Mouse (Mus musculus): Measurements from ENCODE around the gene Sult1a1. TPM values are rescaled to one million over a fixed set of nuclear protein-coding genes. Genes with fewer than 3 reads are reported as not detected.

Sult1a1 gene
- polyA plus RNA-seq, 1 experiment from 2014 or later = 1.4 TPM

DNA sequence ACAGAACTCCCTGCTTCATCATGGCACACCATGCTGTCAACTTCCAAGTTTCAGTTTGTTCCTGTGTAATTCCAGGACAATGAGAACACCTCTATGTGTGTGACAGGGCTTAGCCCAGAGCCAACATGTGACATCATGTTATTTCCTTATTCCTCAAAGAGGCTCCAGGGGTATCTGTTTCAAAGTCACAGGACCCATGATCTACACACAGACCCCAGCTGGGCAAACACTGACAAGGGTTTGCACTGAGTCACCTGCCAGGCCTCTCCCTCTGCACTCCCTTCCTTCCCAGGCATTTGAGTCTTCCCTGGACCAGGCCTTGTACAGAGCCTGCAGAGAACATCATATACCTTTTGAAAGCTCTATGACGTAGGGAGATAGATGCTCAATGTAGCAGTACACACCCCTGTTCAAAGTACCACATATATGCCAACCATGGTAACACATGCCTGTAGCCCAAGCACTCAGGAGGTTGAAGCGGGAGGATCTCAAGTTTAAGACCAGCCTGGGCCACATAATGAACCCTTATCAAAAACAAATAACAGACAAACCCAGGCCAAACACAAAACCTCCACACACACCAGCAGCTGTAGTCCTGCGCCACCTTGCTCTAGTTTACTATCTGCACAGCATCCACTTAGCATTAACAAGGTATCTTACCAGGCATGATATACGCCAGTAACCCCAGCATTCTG, 45.3 kb downstream of the Sult1a1 start, which contains the start of gene Nupr1:
TSS of gene Nupr1 (minus strand) at position 38 of the 695 bp plus-strand sequence.
- Histone ChIP-seq H3K27ac (replicated peaks) (no peak within 1 kb of the TSS), H3K27me3 (no peaks in the 10 kb centered on the region; the same call in 1 of the 2 replicates), H3K9me3 (no peaks in the 10 kb centered on the region), H3K4me1 (replicated peaks) (no peaks in the 10 kb centered on the region), H3K36me3 (no peaks in the 10 kb centered on the region), H3K9ac (no peak within 1 kb of the TSS), H3K4me2 (no peak within 1 kb of the TSS), H3K4me3 (no peak within 1 kb of the TSS)
- ATAC-seq (ENCODE audit: low read depth) = no peak
- 93% methylated on average over 4 of the region's 4 CpGs for WGBS

DNA sequence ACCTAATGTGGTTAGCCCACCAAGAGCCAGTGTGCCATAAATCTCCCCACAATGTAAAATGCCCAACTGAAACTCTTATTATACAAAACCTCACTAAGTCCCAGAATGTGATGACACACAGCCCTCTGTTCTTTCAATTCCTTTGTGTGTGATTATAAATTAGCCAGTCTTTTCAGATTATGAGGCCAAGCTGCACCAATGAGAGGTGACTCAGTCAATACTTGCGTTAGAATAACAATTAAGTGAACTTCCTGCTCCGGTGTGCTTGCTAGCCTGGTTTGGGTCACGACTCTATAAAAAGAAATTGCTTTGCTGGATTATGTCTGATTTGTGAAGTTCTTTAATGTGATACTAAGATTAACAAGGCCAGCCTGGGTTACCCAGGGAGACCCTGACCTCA, 46.3 kb downstream of the Sult1a1 start:
- H3K4me1 ChIP-seq (replicated peaks) = no peaks in the 10 kb centered on the region; the same call in 1 of the 2 replicates
- H3K27me3 ChIP-seq = no peaks in the 10 kb centered on the region
- H3K9ac ChIP-seq = no peak overlapping the region
- H3K9me3 ChIP-seq = no peaks in the 10 kb centered on the region
- ATAC-seq (ENCODE audit: low read depth) = no peak
- H3K4me3 ChIP-seq = no peak overlapping the region
- H3K4me2 ChIP-seq = no peak overlapping the region
- WGBS = 14% methylated on average over 3 of the region's 3 CpGs
- no peaks in the 10 kb centered on the region for H3K36me3 ChIP-seq
- no peak overlapping the region for H3K27ac ChIP-seq (replicated peaks)

DNA sequence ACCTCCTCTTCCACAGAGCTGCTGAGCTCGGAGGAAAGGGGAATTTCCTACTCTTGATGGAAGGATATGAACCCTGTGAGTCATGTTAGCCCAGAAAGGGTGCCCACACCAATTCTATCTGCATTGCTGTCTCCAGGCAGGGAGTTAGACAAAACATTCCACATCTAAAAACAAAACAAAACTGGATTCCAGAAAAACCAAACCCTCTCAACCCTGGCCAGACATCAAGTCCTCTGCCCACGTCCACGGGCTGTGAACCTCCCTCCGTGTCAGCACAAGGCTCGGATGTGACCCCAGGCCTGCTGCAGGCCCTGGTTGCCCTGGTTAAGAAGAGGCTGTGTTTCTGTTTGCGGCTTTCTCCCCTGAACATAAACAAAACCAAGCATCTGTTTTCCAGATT, 48.1 kb downstream of the Sult1a1 start:
- no peak overlapping the region for H3K4me3 ChIP-seq
- H3K9ac ChIP-seq = no peak overlapping the region
- no peaks in the 10 kb centered on the region for H3K36me3 ChIP-seq
- peaks cover 1% of the 10 kb centered on the region for H3K4me1 ChIP-seq (replicated peaks)
- H3K4me2 ChIP-seq = no peak overlapping the region
- H3K9me3 ChIP-seq = no peaks in the 10 kb centered on the region
- no peak overlapping the region for H3K27ac ChIP-seq (replicated peaks)
- H3K27me3 ChIP-seq = no peaks in the 10 kb centered on the region
- 69% methylated on average over 6 of the region's 6 CpGs for WGBS
- ATAC-seq (ENCODE audit: low read depth) = no peak

DNA sequence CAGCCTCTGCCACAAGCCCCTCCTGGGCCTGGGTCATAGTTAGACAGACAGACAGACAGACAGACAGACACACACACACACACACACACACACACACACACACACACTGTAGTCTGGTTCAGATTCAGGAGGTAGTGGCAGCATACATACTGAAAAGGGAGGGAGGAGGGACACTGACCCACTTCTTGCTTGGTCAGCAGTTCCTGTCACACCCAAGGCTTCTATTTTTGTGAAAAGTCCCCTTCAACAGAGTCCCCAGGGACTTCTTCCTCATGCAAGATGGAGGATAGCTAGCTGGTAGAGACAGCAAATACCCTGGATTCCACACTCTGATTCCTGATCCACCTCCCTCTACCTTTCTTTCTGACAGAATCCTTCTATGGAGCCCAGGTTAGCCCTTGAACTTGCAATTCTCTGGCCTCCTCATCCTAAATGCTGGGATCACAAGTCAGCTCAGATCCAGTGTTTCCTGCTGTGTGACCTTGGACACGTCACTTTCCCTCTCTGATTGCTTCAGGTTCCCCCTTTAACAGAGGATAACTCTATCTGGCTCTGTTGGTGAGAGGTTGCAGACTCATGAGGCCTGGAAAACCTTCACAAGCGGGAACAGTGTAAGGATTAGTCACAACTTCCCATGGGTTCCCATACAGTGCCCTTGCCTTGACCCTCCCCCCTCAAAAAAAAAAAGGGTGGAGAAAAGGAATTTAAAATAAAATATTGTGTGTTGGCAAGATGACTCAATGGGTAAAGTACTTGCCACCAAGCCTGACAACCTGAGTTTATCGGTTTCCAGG, 50.2 kb downstream of the Sult1a1 start:
- WGBS = 83% methylated on average over 3 of the region's 3 CpGs
- Histone ChIP-seq H3K27me3 (no peaks in the 10 kb centered on the region), H3K9ac (no peak overlapping the region), H3K4me3 (no peak overlapping the region), H3K27ac (replicated peaks) (no peak overlapping the region), H3K9me3 (no peaks in the 10 kb centered on the region), H3K4me1 (replicated peaks) (peaks cover 5% of the 10 kb centered on the region), H3K36me3 (no peaks in the 10 kb centered on the region), H3K4me2 (no peak overlapping the region)
- no peak for ATAC-seq (ENCODE audit: low read depth)

DNA sequence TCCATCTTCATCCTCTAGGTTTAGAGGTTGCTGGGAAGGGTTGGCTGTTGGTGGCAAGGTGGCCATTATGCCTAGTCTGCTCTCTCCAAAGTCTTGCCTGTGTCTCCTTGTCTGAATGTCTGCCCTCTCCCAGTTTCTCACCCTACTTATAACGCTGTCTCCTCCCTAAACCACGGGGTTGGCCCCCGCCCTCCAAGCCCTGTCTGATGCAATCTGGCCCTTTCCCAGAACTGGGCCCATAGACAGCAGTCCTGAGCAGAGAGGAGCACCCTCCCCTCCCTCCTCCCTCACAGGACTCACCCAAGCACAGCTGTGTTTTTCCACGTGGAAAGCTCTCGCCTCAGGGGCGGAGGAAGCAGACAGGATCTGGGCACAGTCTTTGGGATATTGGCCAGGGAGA, 50.9 kb downstream of the Sult1a1 start:
- no peak for ATAC-seq (ENCODE audit: low read depth)
- H3K27ac ChIP-seq (replicated peaks) = no peak overlapping the region

DNA sequence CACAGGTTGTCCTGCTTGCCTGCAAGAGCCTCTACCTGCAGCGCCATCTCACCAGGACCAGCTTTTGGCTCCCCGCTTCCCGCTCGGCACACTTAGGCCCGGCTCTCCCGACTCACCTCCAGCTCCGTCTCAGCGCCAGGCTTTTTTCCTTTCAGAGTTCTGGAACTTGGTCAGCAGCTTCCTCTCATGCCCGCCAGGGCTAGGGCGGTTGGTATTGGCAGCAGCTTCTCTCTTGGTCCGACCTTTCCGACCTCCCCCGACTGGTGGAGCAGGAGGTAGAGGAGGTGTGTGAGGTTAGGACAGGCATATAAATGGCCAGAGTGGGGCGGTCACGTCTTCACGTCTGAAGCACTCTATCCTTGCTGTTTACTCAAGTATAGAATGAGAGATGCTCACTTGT, 51.5 kb downstream of the Sult1a1 start:
- WGBS = 78% methylated on average over 16 of the region's 16 CpGs
- Histone ChIP-seq H3K27me3 (no peaks in the 10 kb centered on the region), H3K9me3 (no peaks in the 10 kb centered on the region), H3K36me3 (no peaks in the 10 kb centered on the region), H3K4me3 (no peak overlapping the region), H3K27ac (replicated peaks) (no peak overlapping the region), H3K4me2 (no peak overlapping the region), H3K9ac (no peak overlapping the region), H3K4me1 (replicated peaks) (peaks cover 5% of the 10 kb centered on the region)
- no peak for ATAC-seq (ENCODE audit: low read depth)

More for the DNA sequence above, 50.9 kb downstream of the Sult1a1 start:
- Histone ChIP-seq H3K36me3 (no peaks in the 10 kb centered on the region), H3K4me1 (replicated peaks) (peaks cover 5% of the 10 kb centered on the region), H3K9me3 (no peaks in the 10 kb centered on the region), H3K4me3 (no peak overlapping the region), H3K4me2 (no peak overlapping the region), H3K27me3 (no peaks in the 10 kb centered on the region), H3K9ac (no peak overlapping the region)
- WGBS = 55% methylated on average over 6 of the region's 6 CpGs

DNA sequence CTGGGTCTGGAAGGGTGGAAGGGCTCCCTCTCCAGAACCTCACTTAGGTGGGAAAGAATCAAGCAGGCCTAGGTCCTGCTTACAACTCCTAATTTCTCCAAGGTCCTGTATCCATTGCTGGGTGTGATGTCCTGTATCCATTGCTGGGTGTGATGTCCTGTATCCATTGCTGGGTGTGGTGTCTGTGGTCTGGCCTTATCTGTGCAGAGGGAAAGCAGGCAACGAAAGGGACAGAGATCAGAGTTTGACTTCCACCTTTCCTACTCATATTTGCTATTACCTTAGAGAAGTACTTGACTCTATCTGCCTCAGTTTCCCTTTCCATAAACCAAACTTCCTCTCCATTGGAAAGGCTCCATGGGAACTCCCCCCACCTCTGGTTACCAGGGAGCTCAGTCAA, 52.9 kb downstream of the Sult1a1 start:
- no peaks in the 10 kb centered on the region for H3K9me3 ChIP-seq
- no peak overlapping the region for H3K4me2 ChIP-seq
- H3K36me3 ChIP-seq = no peaks in the 10 kb centered on the region
- no peak overlapping the region for H3K27ac ChIP-seq (replicated peaks)
- H3K9ac ChIP-seq = 0 out of 2 replicates have a peak overlapping the region, but pooled peaks have one; percentile 26
- peaks cover 5% of the 10 kb centered on the region for H3K4me1 ChIP-seq (replicated peaks)
- no peak for ATAC-seq (ENCODE audit: low read depth)
- H3K27me3 ChIP-seq = no peaks in the 10 kb centered on the region
- WGBS = 91% methylated on average over 1 of the region's 1 CpGs
- H3K4me3 ChIP-seq = no peak overlapping the region

Other genes with a start within 250 kb of the Sult1a1 start
- 24.6 and 25.6 TPM in 2 replicates for gene Rabep2, start 247.7 kb downstream of the Sult1a1 start, polyA plus RNA-seq (2015; fragmentation: Nextera tagmentation; extraction: Ambion mirVana)
- gene Atp2a1, start 213.3 kb downstream of the Sult1a1 start, polyA plus RNA-seq (2015; fragmentation: Nextera tagmentation; extraction: Ambion mirVana) = 2.1 and 11.5 TPM in 2 replicates
- 60.2 and 62.3 TPM in 2 replicates for gene Sh2b1, start 201.0 kb downstream of the Sult1a1 start, polyA plus RNA-seq (2015; fragmentation: Nextera tagmentation; extraction: Ambion mirVana)
- gene Tufm, start 189.1 kb downstream of the Sult1a1 start, polyA plus RNA-seq (2015; fragmentation: Nextera tagmentation; extraction: Ambion mirVana) = 122 and 144 TPM in 2 replicates
- gene Atxn2l, start 173.0 kb downstream of the Sult1a1 start, polyA plus RNA-seq (2015; fragmentation: Nextera tagmentation; extraction: Ambion mirVana) = 68.2 and 83.1 TPM in 2 replicates
- gene Eif3c, start 110.0 kb downstream of the Sult1a1 start, polyA plus RNA-seq (2015; fragmentation: Nextera tagmentation; extraction: Ambion mirVana) = 188 and 200 TPM in 2 replicates
- 0.29 and 0.95 TPM in 2 replicates for gene Apobr, start 91.5 kb downstream of the Sult1a1 start, polyA plus RNA-seq (2015; fragmentation: Nextera tagmentation; extraction: Ambion mirVana)
- 26.3 and 27.9 TPM in 2 replicates for gene Cln3, start 90.6 kb downstream of the Sult1a1 start, polyA plus RNA-seq (2015; fragmentation: Nextera tagmentation; extraction: Ambion mirVana)
- gene Il27, start 81.5 kb downstream of the Sult1a1 start, polyA plus RNA-seq (2015; fragmentation: Nextera tagmentation; extraction: Ambion mirVana) = not detected in 2 replicates
- 7.1 and 9.6 TPM in 2 replicates for gene Nupr1, start 45.6 kb downstream of the Sult1a1 start, polyA plus RNA-seq (2015; fragmentation: Nextera tagmentation; extraction: Ambion mirVana)
- 48.3 and 51.3 TPM in 2 replicates for gene Sgf29, start 27.1 kb downstream of the Sult1a1 start, polyA plus RNA-seq (2015; fragmentation: Nextera tagmentation; extraction: Ambion mirVana)
- gene Bola2, start 19.0 kb upstream of the Sult1a1 start, polyA plus RNA-seq (2015; fragmentation: Nextera tagmentation; extraction: Ambion mirVana) = 109 and 143 TPM in 2 replicates
- gene Slx1b, start 19.4 kb upstream of the Sult1a1 start, polyA plus RNA-seq (2015; fragmentation: Nextera tagmentation; extraction: Ambion mirVana) = 16.2 and 20.5 TPM in 2 replicates
- 92.4 and 107 TPM in 2 replicates for gene Coro1a, start 31.4 kb upstream of the Sult1a1 start, polyA plus RNA-seq (2015; fragmentation: Nextera tagmentation; extraction: Ambion mirVana)
- gene Mapk3, start 83.2 kb upstream of the Sult1a1 start, polyA plus RNA-seq (2015; fragmentation: Nextera tagmentation; extraction: Ambion mirVana) = 97.6 and 108 TPM in 2 replicates
- gene Gdpd3, start 89.9 kb upstream of the Sult1a1 start, polyA plus RNA-seq (2015; fragmentation: Nextera tagmentation; extraction: Ambion mirVana) = 0.56 and 1.5 TPM in 2 replicates
- 204 and 215 TPM in 2 replicates for gene Ypel3, start 100.5 kb upstream of the Sult1a1 start, polyA plus RNA-seq (2015; fragmentation: Nextera tagmentation; extraction: Ambion mirVana)
- gene Tbx6, start 105.1 kb upstream of the Sult1a1 start, polyA plus RNA-seq (2015; fragmentation: Nextera tagmentation; extraction: Ambion mirVana) = 0.25 and 0.66 TPM in 2 replicates
- gene Ppp4c, start 116.1 kb upstream of the Sult1a1 start, polyA plus RNA-seq (2015; fragmentation: Nextera tagmentation; extraction: Ambion mirVana) = 216 and 230 TPM in 2 replicates
- gene Fam57b, start 121.2 kb upstream of the Sult1a1 start, polyA plus RNA-seq (2015; fragmentation: Nextera tagmentation; extraction: Ambion mirVana) = 36.8 and 40.6 TPM in 2 replicates
- not detected in 2 replicates for gene 4930451I11Rik, start 155.2 kb upstream of the Sult1a1 start, polyA plus RNA-seq (2015; fragmentation: Nextera tagmentation; extraction: Ambion mirVana)
- gene Doc2a, start 171.0 kb upstream of the Sult1a1 start, polyA plus RNA-seq (2015; fragmentation: Nextera tagmentation; extraction: Ambion mirVana) = 8.2 and 9.5 TPM in 2 replicates
- 19.0 and 19.9 TPM in 2 replicates for gene Hirip3, start 185.5 kb upstream of the Sult1a1 start, polyA plus RNA-seq (2015; fragmentation: Nextera tagmentation; extraction: Ambion mirVana)
- gene Ino80e, start 185.9 kb upstream of the Sult1a1 start, polyA plus RNA-seq (2015; fragmentation: Nextera tagmentation; extraction: Ambion mirVana) = 74.3 and 79.1 TPM in 2 replicates
- gene Taok2, start 208.3 kb upstream of the Sult1a1 start, polyA plus RNA-seq (2015; fragmentation: Nextera tagmentation; extraction: Ambion mirVana) = 48.7 and 50.5 TPM in 2 replicates
- gene Tmem219, start 246.5 kb upstream of the Sult1a1 start, polyA plus RNA-seq (2015; fragmentation: Nextera tagmentation; extraction: Ambion mirVana) = 25.3 and 25.7 TPM in 2 replicates